Mouse (Mus musculus): ENCODE measurements around the gene Gm29666. TPM values are rescaled to one million over a fixed set of nuclear protein-coding genes. Genes with fewer than 3 reads are reported as not detected.
A peak's percentile ranks its signal among the peaks of the same experiment; 100 is the strongest.

The Gm29666 gene
- polyA plus RNA-seq (2021): 0.18 TPM

- ChIA-PET POLR2A (no interaction called here), CTCF (interaction anchor here (0.6 kb wide), 1 partner anchor 254 kb away, joined by 3 read pairs; no protein-coding TSS in a partner anchor)
- H3K27me3 ChIP-seq: no peaks in the 10 kb centered on the region
- no peak for TF ChIP-seq CTCF (IDR thresholded peaks at IDR 0.05)
- in situ Hi-C loops (cut with MboI; ENCODE audit: low pct_unique_long_range_greater_than_20kb): loop anchor here (10.0 kb wide), 1 partner anchor 165 kb away; no protein-coding TSS in a partner anchor
- ATAC-seq (no peak), DNase-seq (ENCODE audit: low read depth, low spot score) (no peak)
Observed at GRCm38 (mm10) chr15:84919938-84920337, at the start of gene Gm29666. Gene Gm29666, minus strand, starts transcription at chr15:84920038.

DNA sequence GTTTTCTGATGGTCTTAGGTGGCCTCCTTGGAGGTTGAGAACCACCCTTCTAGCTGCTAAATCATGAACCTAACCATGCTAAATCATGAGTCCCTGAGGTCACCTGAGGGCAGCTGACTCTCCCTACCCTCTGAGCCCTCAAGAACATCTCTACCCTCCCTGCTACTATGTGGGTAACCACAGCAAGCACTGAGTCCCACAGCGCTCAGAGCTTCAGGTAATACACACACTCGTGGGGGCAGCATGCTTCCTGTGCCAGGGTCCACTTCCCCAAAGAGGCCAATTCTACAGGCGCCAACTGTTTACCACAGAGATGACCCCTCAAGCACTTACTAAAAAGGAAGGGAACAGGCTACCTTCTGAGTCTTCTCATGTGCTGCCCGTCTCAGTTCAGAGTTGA, 48.7 kb upstream of the Gm29666 start:
- TF ChIP-seq CTCF (IDR thresholded peaks at IDR 0.05): no peak
- no peaks in the 10 kb centered on the region for H3K27me3 ChIP-seq
- ChIA-PET POLR2A (no interaction called here), CTCF (interaction anchor here (0.7 kb wide), 1 partner anchor 43 kb away, joined by 3 read pairs; no protein-coding TSS in a partner anchor)
- ATAC-seq: no peak
- in situ Hi-C loops (cut with MboI; ENCODE audit: low pct_unique_long_range_greater_than_20kb): no loop called here
- DNase-seq (ENCODE audit: low read depth, low spot score): no peak

- no peak for TF ChIP-seq CTCF (IDR thresholded peaks at IDR 0.05)
- in situ Hi-C loops (cut with MboI; ENCODE audit: low pct_unique_long_range_greater_than_20kb): no loop called here
Observed at GRCm38 (mm10) chr15:84965575-84966360, 45.9 kb upstream of the Gm29666 start.

DNA sequence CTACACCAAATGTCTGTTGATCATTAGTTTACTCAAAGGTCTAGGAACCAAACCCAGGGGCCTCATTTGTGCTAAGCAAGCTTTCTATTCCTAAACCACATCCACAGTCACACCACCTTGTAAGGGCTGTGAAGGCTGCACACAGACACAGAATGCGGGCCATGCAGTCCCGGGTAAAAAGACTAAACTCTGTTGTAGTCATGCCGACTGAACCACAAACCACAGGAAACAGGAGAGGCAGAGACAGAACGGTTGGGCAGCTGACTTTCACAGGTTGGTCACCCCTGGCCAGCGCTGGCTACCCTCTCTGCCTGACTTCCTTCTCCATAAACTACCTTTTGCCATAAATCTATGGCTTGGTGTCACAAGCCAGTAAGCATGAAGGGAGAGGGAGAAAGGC, 44.9 kb upstream of the Gm29666 start:
- in situ Hi-C loops (cut with MboI; ENCODE audit: low pct_unique_long_range_greater_than_20kb): no loop called here
- H3K27me3 ChIP-seq: no peaks in the 10 kb centered on the region
- no peak for TF ChIP-seq CTCF (IDR thresholded peaks at IDR 0.05)
- no peak for ATAC-seq
- ChIA-PET POLR2A (no interaction called here), CTCF (no interaction called here)
- DNase-seq (ENCODE audit: low read depth, low spot score): no peak

More at GRCm38 (mm10) chr15:84965575-84966360, 45.9 kb upstream of the Gm29666 start:
- ChIA-PET CTCF (interaction anchor here (0.7 kb wide), 1 partner anchor 35 kb away, joined by 3 read pairs; no protein-coding TSS in a partner anchor), POLR2A (no interaction called here)
- DNase-seq (ENCODE audit: low read depth, low spot score) (no peak), ATAC-seq (no peak)
- no peaks in the 10 kb centered on the region for H3K27me3 ChIP-seq

- no peaks in the 10 kb centered on the region for H3K27me3 ChIP-seq
- ChIA-PET CTCF (interaction anchor here (1.9 to 2.3 kb wide), 2 partner anchors 13 to 22 kb away, joined by 4 to 8 read pairs; no protein-coding TSS in a partner anchor), POLR2A (interaction anchor here (0.6 kb wide), 1 partner anchor 26 kb away, joined by 3 read pairs; the partner anchor contains the start of gene 5031439G07Rik)
- TF ChIP-seq CTCF (IDR thresholded peaks at IDR 0.05): no peak
- in situ Hi-C loops (cut with MboI; ENCODE audit: low pct_unique_long_range_greater_than_20kb): no loop called here
- ATAC-seq: no peak
- no peak for DNase-seq (ENCODE audit: low read depth, low spot score)
Observed at GRCm38 (mm10) chr15:84962518-84962917, 42.7 kb upstream of the Gm29666 start.

GRCm38 (mm10) chr15:84960692-84961091, 40.9 kb upstream of the Gm29666 start:
- POLR2A ChIA-PET: interaction anchor here (0.6 kb wide), 1 partner anchor 819 kb away, joined by 3 read pairs; no protein-coding TSS in a partner anchor
- TF ChIP-seq CTCF (IDR thresholded peaks at IDR 0.05): no peak
- DNase-seq (ENCODE audit: low read depth, low spot score): no peak
- peak; percentile 48 for ATAC-seq
- CTCF ChIA-PET: interaction anchor here (0.6 to 0.9 kb wide), 2 partner anchors 18 to 25 kb away, joined by 3 read pairs; no protein-coding TSS in a partner anchor
- H3K27me3 ChIP-seq: no peaks in the 10 kb centered on the region
- in situ Hi-C loops (cut with MboI; ENCODE audit: low pct_unique_long_range_greater_than_20kb): no loop called here

- CTCF ChIA-PET: no interaction called here
- no peaks in the 10 kb centered on the region for H3K27me3 ChIP-seq
- no peak for TF ChIP-seq CTCF (IDR thresholded peaks at IDR 0.05)
- DNase-seq (ENCODE audit: low read depth, low spot score) (no peak), ATAC-seq (no peak)
- POLR2A ChIA-PET: no interaction called here
- in situ Hi-C loops (cut with MboI; ENCODE audit: low pct_unique_long_range_greater_than_20kb): loop anchor here (5.0 kb wide), 1 partner anchor 37 kb away; no protein-coding TSS in a partner anchor
Observed at GRCm38 (mm10) chr15:84959891-84960290, 40.1 kb upstream of the Gm29666 start.

DNA sequence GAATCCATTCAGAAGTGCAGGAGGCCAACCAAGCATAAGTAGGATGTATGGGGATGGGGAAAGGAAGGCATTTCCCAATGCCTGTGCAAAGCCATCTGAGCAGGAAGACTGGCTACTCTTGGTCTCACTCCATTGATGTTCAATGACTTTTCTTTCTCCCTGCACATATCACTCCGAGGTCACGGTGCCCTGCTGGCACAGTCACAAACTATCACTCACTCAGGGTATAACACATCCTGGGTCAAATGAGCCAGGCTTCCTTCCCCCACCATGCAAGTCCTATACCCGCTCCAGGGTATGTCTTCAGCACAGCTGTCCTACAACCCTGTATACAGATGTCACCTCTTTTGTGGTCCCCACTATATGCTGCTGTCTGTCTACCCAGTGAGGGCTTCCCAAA, 38.5 kb upstream of the Gm29666 start:
- no peaks in the 10 kb centered on the region for H3K27me3 ChIP-seq
- in situ Hi-C loops (cut with MboI; ENCODE audit: low pct_unique_long_range_greater_than_20kb): loop anchor here (5.0 kb wide), 1 partner anchor 39 kb away; no protein-coding TSS in a partner anchor
- POLR2A ChIA-PET: no interaction called here
- no peak for DNase-seq (ENCODE audit: low read depth, low spot score)
- no peak for TF ChIP-seq CTCF (IDR thresholded peaks at IDR 0.05)
- no peak for ATAC-seq
- CTCF ChIA-PET: no interaction called here

- H3K27me3 ChIP-seq: no peaks in the 10 kb centered on the region
- TF ChIP-seq CTCF (IDR thresholded peaks at IDR 0.05): no peak
- in situ Hi-C loops (cut with MboI; ENCODE audit: low pct_unique_long_range_greater_than_20kb): loop anchor here (5.0 kb wide), 1 partner anchor 39 kb away; no protein-coding TSS in a partner anchor
- CTCF ChIA-PET: no interaction called here
- ATAC-seq (no peak), DNase-seq (ENCODE audit: low read depth, low spot score) (no peak)
- POLR2A ChIA-PET: no interaction called here
Observed at GRCm38 (mm10) chr15:84957851-84958250, 38.0 kb upstream of the Gm29666 start.

- in situ Hi-C loops (cut with MboI; ENCODE audit: low pct_unique_long_range_greater_than_20kb): no loop called here
- POLR2A ChIA-PET: no interaction called here
- CTCF ChIA-PET: interaction anchor here (1.2 kb wide), 1 partner anchor 117 kb away, joined by 3 read pairs; no protein-coding TSS in a partner anchor
- TF ChIP-seq CTCF (IDR thresholded peaks at IDR 0.05): no peak
- no peaks in the 10 kb centered on the region for H3K27me3 ChIP-seq
- peak; percentile 63 for ATAC-seq
- no peak for DNase-seq (ENCODE audit: low read depth, low spot score)
Observed at GRCm38 (mm10) chr15:84953259-84953658, 33.4 kb upstream of the Gm29666 start.

DNA sequence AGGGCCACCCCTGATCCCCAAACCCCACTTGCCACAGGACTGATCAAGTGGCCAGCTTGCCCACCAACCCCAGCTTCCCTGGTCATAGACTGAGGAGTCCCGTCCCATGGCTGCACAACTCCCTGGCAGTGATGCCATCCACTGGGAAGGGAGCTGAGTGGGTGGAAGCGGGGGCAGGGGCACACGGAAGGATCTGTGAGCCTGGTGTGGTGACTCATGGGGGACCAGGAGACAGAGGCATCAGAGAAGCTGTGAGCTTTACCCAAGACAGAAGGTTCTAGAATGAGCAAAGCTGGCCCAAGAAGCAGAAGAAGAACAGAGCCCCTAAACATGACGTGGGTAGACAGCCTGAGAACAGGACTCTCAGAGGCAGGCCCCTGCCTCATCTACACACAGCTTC, 30.2 kb upstream of the Gm29666 start:
- CTCF ChIA-PET: interaction anchor here (1.9 kb wide), 1 partner anchor 24 kb away, joined by 5 read pairs; no protein-coding TSS in a partner anchor
- POLR2A ChIA-PET: no interaction called here
- no peaks in the 10 kb centered on the region for H3K27me3 ChIP-seq
- DNase-seq (ENCODE audit: low read depth, low spot score) (no peak), ATAC-seq (peak; percentile 14)
- in situ Hi-C loops (cut with MboI; ENCODE audit: low pct_unique_long_range_greater_than_20kb): no loop called here
- no peak for TF ChIP-seq CTCF (IDR thresholded peaks at IDR 0.05)

Measured in Patski (cell line).